Mouse (Mus musculus): ENCODE data around the gene Nmral1.

GRCm38 (mm10) chr16:4767012-4767790 lies 48.0 kb upstream of the Nmral1 start:
- TF ChIP-seq POLR2A (IDR thresholded peaks at IDR 0.05; ENCODE audit: insufficient read depth, low read depth, low read length) (no peak), EP300 (IDR thresholded peaks at IDR 0.05; ENCODE audit: insufficient read depth, low read depth, low read length) (no peak), CTCF (IDR thresholded peaks at IDR 0.05) (no peak)

All from heart, adult 2 months (tissue).